Mouse (Mus musculus): ENCODE measurements around the gene Bax. TPM values are rescaled to one million over a fixed set of nuclear protein-coding genes. Genes with fewer than 3 reads are reported as not detected.

Bax gene
- total RNA-seq, 2 experiments from 2014 or later = 28.7 to 39.3 TPM

DNA sequence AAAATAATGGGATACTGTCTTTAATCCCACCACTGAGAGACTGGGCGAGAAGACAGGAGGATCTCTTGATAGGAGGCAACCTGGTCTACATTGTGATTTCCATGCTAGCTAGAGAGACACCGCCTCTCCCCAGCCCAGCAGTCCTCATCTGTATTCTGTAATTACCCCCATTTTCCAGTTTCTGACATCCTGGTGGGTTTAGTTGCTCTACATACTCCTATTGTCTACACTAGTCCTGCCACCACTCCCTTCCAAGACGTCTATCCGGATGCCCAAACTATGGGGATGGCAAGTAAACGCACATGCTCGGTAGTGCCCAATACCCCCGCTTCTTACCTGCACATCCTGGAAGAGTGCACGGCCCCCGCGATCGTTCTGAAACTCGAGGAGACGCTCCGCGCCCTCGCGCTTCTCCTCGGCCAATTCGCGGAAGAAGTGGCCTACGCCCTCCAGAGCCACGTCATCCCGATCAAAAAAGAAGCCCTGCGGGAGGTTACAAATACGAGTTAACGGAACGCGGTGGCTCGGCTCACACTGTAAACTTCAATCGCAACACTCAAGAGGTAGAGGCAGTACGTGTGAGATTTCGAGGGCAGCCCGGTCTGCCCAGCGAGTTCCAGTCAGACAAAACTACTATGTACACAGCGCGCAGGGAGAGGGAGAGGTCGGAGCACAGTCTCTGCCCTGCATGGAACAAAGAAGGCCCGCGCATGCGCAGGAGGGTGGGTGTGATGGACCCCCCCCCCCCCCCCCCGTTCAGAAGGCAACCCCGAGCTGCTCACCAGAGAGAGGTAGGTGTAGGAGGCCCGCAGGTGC, 7.7 kb downstream of the Bax start:
- ATAC-seq (replicated peaks; ENCODE audit: poor library complexity, severe bottlenecking) = peak; percentile 6; the same call in 1 of the 2 replicates

DNA sequence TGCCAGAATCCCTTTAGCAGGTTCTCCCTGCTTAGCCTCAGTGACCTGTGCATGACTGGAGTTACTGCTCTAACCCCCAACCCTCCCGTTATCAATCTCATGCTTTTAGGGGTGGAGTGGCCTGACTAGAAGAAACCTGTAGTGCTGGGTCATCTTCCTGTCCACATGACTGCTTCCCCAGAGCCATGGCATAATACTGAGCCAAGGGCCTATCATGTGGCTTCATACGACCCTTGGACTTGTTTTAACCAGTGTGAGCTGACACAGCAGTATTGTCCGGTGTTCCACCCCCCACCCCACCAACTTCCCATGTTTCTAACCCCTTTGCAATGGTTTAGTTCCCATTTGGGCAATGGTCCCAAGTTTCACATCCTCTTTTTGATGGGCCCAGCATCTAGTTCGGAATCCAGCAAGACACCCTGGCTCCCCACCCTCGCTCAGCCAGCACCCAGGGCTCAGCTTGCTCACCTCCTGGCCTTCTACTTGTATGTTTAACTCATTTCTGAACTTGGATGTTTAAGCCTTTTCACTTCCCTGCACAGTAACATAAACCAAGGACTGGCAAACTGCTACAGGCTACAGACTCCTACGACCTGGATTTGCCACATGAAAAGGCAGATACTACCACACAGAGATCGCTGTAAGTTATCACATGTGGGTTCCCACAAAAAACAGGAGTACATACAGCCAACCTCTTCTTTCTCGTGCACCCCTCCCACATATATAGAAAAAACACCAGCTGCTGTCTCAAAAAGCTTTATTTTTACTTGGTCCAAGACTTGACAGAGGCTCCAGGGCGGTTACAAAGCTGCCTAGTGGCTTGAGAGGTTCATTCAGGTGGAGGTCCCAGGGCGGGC, 9.3 kb downstream of the Bax start:
- peak; percentile 54 for ATAC-seq (replicated peaks; ENCODE audit: poor library complexity, severe bottlenecking)

DNA sequence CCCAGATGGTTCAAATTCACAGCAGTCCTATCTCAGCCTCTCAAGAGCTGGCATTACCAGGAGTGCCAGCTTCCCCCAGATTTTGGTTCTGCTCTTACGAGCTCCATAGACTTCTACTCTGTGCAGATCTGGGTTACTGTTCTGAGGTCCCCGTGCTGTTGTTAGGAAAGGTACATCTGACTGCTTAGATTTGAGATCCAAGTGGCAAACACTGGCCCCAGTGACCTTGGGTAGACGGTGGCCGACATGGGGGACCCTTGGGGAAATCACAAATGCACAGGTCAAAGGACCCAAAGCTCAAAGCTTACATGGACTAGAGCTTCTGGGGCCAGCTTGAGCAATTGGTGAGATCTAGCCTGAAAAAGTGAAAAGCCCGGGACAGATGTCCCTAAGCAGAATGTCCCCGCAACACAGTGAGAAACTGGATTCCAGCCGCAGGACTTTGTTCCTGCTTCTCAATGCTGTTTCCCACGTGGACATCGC, 9.9 kb downstream of the Bax start:
- no peak for ATAC-seq (replicated peaks; ENCODE audit: poor library complexity, severe bottlenecking)

DNA sequence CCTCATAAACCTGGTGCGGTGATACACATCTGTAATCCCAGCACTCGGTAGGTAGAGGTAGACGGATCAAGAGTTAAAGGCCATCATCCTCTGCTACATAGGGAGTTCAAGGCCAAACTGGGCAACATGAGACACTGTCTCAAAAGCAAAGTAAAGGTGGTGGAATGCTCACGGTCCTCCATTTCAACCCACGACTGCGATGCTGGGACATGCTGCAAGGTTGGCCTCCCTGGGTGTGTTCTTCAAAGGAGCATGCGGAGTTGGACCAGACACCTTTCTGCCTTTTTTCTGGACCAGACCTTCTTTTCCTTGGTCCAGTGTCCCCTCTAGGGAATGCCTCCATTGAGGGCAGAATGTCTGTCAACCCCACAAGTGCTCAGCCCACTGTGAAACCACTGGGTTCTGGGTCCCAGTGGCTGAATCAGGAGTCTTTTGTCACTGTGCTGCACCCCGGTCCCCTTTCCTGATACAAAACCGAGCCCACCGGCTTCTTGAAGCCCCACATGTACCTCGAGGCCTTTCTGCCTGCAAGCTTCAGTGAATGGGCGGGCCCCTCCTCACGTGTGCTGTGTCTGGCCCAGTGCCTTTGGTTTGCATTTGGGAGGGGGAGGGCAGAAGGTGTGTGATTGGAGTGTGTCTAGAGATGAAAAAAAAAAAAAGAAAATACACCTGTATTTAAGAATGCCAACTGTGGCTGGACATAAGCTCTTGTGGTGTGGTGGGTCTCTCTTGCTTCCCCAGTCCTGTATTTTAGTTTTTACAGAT, 10.6 kb downstream of the Bax start:
- ATAC-seq (replicated peaks; ENCODE audit: poor library complexity, severe bottlenecking) = no peak

DNA sequence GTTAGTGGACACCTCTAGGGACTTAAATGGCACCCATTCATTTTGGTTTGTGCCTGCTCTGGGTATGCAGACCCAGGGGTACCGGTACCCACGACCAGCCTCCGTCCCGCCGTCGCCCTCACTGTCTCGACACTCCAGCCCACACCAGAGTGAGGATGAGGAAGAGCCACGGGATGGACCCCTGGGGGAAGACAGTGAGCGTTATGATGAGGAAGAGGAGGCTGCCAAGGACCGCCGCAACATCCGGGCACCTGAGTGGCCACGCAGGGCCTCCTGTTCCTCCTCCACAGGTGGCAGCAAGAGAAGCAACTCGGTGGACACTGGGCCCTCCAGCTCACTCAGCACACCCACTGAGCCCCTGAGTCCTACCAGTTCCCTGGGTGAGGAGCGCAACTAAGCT, 11.7 kb downstream of the Bax start:
- ATAC-seq (replicated peaks; ENCODE audit: poor library complexity, severe bottlenecking) = no peak

DNA sequence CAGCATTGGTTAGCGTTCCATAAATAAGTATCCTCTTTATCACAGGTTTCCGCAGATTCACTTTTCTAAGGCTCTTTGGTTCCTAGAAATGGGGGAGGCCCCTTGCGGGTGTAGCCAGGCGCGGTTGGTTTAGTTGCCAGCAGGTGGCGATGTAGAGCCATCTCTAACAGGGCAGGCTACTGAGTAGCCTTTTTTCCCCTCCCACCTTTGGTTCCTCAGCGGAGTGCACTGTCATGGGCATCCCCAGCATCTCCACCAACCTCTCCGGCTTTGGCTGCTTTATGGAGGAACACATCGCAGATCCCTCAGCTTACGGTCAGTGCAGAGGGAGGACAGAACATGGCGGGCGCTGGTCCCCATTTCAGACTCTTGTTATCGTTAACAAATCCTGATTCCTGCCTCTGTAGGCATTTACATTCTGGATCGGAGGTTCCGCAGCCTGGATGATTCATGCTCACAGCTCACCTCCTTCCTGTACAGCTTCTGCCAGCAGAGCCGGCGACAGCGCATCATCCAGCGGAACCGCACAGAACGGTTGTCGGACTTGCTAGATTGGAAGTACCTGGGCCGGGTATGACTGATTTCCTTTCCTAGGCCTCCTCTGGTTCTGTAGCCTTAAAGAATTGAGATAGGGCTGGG, 15.2 kb downstream of the Bax start:
- ATAC-seq (replicated peaks; ENCODE audit: poor library complexity, severe bottlenecking) = peak; percentile 84

DNA sequence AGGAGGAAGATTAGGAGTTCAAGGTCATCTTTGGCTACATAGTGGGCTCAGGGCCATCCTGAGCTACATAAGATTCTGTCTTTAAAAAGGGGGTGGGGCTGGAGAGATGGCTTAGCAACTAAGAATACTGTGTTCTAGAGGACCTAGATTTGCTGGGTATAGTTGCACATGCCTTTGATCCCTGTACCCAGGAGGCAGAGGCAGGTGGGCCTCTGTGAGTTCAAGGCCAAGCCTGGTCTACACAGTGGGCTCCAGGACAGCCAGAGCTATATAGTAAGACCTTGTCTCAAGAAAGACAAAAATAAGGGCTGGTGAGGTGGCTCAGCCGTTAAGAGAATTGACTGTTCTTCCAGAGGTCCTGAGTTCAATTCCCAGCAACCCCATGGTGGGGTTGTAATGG, 16.7 kb downstream of the Bax start:
- no peak for ATAC-seq (replicated peaks; ENCODE audit: poor library complexity, severe bottlenecking)

DNA sequence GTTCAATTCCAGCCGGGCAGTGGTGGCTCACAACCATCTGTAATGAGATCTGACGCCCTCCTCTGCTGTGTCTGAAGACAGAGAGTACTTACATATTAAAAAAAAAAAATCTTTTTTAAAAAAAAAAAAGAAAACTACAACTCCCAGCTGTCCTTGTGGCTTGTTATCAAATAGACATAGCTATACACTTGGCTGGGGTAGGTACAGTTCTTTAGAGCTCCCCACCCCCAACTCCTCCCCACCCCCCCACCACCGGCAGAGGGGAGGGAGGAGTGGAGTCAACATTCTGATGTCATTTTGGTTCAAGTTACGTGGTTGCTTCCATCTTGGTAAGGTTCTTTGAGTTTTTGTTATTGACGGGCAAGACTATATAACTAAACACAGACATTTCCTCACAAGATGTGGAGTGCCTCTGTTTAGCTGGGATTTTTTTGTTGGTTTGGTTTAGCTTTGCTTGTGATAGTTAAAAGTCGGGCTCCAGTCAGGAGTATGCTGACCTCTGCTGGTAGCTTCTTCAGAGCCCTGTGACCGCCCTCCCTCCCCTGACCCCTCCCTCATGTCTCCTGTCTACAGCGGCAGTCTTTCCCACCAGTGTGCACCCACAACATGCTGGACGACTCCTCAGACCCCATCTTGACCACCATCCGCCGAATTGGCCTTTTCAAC, 19.2 kb downstream of the Bax start:
- ATAC-seq (replicated peaks; ENCODE audit: poor library complexity, severe bottlenecking) = peak; percentile 47

DNA sequence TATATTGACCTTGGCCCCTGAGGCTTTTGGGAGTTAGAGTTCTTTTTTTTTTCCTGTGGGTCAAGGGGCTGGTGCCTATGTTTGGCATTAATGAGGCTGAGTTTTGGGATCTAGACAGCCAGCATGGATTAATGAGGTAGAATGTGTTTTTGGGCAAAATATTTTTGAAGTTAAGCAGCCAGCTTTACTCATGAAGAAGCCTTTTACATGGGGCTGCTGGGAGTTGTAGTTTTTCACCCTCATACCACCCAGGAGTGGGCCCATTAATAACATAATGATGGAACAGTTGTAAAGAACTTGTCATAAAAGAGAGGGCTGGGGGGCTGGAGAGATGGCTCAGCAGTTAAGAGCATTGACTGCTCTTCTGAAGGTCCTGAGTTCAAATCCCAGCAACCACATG, 20.1 kb downstream of the Bax start:
- ATAC-seq (replicated peaks; ENCODE audit: poor library complexity, severe bottlenecking) = no peak

DNA sequence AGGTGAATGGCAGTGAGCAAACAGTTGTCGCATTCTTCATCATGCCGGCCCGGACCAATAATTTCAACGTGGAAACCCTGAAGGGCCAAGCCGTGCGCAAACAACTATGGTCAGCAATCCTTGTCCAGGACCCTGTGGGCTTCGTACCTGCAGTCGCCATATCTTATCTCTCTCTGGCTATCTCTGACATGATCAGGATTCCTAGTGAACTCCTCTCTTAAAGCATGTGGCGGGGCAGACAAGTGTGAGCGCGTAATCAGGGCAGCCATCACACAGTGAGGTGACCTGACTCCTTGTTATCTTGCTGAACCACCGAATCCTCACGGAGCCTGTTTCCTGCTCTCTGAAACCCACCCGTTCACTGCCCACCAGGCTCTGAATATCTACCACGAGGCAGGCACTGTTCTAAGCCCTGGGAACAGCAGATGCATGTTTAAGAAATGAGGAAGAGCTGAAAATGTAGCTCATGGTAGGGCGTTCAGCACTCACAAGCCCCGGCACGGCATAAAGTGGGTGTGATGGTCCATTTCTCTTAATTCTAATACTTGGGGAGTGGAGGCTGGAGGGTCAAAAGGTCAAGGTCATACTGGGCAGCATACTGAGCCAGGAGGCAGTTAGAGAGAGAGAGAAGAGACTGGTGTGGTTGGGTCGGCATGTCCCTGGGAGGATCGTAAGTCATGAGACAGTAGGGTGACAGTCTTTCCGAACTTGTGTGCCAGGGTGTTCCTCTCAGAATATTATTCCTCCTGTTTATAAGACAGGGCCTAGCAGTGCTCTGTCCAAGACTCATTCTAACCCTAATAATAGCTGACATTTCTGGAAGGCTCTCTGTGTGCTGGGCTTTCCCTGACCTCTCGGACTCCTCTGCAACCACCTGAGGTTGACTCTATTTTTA, 22.9 kb downstream of the Bax start:
- ATAC-seq (replicated peaks; ENCODE audit: poor library complexity, severe bottlenecking) = no peak

DNA sequence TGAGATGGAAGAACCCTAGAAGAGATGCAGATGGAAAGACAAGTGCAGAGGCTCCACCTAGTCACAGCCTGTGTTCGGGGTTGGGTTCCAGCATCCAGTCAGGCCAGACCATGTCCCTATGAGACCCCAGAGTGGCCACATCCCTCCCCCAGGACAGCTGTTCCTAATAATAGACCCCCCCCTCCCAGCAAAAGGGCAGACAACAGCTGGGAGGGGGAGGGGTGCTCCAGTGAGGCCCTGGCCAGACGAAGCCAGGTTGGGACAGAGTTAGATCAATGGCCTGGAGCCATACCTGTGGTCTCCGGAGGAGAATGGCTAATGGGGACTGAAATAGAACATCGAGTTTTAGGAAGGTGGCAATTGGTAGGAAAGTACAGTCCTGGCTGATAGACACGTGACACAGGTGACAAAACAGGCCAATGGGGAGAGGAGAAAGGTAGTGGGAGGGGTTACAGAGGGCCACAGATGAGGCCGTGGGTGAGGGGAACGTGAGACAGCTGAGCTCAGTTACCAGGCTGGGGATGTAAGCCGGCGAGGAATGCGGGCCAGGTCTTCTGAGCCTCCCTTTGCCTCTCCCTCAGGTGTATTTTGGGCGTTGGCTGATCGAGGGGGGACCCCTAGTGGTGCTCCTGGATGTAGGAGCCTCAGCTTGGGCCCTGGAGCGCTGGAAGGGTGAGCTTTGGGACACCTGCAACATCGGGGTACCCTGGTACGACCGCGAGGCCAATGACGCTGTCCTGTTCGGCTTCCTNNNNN, 29.0 kb downstream of the Bax start, which contains the start of gene Ruvbl2:
Ruvbl2 (minus strand) TSS at position 576 of the 756 bp plus-strand sequence.
- no peak for ATAC-seq (replicated peaks; ENCODE audit: poor library complexity, severe bottlenecking)

DNA sequence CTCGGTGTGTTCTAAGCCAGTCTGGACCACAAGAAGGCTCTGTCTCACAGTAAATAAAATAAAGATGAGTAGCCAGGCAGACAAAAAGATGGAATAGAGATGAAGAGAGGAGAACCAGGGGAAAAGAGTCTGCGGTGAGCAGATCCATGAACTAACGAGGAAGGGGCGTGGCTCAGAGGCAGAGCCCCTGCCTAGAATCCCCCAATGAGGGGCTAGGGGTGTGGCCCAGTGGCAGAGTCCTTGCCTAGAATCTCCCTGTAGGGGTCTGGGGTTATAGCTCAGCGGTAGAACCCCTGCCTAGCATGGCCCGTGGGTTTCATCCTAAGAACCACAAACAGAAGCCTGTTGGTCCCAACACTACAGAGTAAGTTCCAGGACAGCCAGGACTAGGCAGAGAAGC, 29.7 kb downstream of the Bax start:
- no peak for ATAC-seq (replicated peaks; ENCODE audit: poor library complexity, severe bottlenecking)

DNA sequence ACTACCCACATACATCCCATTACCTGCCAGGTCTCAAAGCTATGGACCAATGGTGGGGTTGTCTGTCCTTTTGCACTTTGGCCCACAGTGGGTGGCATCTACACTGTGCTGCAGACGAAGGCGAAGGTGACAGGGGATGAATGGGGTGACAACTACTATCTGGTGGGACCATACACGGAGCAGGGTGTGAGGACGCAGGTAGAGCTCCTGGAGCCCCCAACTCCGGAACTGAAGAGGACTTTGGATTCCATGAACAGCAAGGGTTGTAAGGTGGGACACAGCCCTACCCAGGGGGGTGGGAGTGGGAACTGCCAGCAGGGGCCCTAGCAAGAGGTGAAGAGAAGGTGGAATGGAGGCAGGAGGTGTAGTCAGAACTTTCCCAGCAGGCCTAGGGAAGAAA, 30.3 kb downstream of the Bax start:
- no peak for ATAC-seq (replicated peaks; ENCODE audit: poor library complexity, severe bottlenecking)

DNA sequence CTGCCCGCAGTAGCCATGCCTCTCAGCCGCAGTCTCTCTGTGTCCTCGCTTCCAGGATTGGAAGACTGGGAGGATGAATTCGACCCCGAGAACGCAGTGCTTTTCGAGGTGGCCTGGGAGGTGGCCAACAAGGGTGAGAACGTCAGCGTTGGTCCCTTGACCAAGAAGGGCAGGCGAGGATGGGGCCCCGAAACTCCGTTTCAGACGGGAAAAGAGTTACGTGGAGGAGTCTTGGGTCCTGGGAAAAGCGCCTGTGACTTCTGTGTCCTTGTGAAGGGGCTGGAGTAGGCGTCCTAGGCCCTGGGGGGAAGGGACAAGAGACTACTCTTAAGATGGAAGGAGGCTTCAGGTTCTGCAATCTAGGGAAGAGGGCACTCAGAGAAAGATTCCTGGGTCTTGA, 31.7 kb downstream of the Bax start:
- no peak for ATAC-seq (replicated peaks; ENCODE audit: poor library complexity, severe bottlenecking)

DNA sequence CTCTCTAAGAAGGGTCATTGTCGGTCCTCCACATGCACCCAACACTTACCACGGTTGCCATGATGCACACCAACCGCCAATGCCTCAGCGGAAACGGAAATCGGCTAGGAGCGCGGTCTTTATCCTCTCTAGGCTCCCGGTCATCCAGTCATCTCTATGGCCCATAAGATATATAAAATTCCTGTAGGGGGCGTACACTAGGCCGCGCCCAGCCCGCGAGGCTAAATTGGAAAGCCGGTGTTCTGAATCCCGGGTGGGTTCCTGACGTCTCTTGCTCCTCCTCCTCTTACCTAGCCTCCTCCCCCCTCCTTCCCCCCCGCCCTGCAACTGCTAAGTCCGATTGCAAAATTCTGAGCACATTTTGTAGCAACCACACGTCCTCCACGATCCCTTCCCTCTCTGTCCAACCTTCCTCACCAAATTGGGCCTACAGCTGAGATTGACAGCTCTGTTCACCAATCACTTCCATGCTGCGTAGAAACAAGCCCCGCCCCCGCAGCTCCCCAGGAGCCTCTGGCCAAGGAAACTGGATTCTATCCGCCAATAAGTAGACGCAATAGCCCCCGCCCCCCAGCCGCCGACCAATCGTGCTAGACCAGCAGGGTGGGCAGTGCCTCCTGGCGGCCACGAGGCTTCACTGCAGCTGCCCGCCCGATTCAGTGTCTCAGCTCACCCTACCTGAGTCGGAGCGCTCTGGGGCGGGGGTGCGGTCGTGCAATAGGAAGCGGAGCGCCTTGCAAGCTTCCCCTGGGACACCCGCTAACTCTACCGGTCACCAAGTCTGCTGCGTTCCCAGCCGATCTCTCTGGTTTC, 32.3 kb downstream of the Bax start, which contains the start of gene Gys1:
Gys1 (plus strand) TSS at position 642 of the 813 bp plus-strand sequence.
- ATAC-seq (replicated peaks; ENCODE audit: poor library complexity, severe bottlenecking) = peak; percentile 82

DNA sequence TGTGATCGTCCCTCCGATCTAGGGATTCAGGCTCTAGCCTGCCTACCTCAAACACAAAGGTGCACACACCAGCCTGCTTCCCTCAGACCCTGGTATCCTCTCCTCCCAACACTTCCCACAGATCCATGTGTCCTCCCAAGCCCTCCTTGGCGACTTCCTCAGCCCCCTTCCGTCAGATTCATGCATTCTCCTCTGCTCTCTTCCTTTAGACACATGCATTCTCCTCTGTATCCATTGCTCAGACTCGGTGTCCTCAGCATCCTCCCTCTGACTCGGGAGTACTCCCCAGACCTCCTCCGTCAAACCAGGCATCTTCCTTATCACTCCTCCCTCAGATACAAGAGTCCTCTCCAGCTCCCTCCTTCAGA, 32.9 kb downstream of the Bax start:
- ATAC-seq (replicated peaks; ENCODE audit: poor library complexity, severe bottlenecking) = no peak

DNA sequence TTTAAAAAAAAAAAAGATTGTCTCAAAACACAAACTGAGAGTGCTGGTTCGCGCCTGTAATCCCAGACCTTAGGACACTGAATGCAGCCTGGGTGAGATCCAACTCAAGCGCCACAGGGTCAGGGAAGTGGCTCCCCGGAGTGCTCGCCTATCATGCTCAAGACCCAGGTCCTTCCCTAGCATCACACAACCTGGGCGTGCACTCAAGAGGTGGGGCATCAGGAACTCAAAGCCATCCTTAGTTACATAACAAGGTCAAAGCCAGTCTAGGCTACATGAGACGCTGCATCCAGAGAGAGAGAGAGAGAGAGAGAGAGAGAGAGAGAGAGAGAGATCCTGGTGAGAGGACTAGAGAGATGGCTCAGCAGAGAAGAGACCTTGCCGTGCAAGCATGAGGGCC, 40.1 kb downstream of the Bax start:
- ATAC-seq (replicated peaks; ENCODE audit: poor library complexity, severe bottlenecking) = no peak

Measured in granulocyte monocyte progenitor cell, adult 5-6 weeks (primary cell).